Mouse (Mus musculus) heart, postnatal 0 days (tissue): Measurements from ENCODE around the gene Atrip.

Experiments
- CTCF ChIP-seq: IDR thresholded peaks from 2 replicates; pipeline ENCODE4 v1.5.1; 2016; ENCODE audit warnings: antibody characterized with exemption, control low read depth, low read depth
- EP300 ChIP-seq: IDR thresholded peaks from 2 replicates; pipeline ENCODE4 v1.6.1; 2016; ENCODE audit warnings: antibody characterized with exemption, low read depth

- TF ChIP-seq CTCF (no peak), EP300 (no peak)
These were observed 15.7 kb downstream of the Atrip start for GRCm38 (mm10) chr9:109058006-109058765.
